Mouse (Mus musculus): ENCODE measurements around the gene Itgb8. TPM values are rescaled to one million over a fixed set of nuclear protein-coding genes. Genes with fewer than 3 reads are reported as not detected.

Itgb8 gene
- polyA plus RNA-seq, 1 experiment: 13.7 TPM

- peak in 1 of 2 experiments; percentile 10 for DNase-seq
- H3K27ac ChIP-seq (ENCODE audit: insufficient read depth, low read length): no peak overlapping the region
- no peak for TF ChIP-seq POLR2A (IDR thresholded peaks at IDR 0.05; ENCODE audit: borderline replicate concordance, insufficient read depth, low read length)
- no peak for TF ChIP-seq CTCF (IDR thresholded peaks at IDR 0.05; ENCODE audit: borderline replicate concordance, insufficient read depth, low read depth, low read length)
- no peaks in the 10 kb centered on the region for H3K4me1 ChIP-seq (ENCODE audit: control insufficient read depth, insufficient read depth, low read length)
- 29% methylated on average over 6 of the region's 6 CpGs for WGBS
- no peaks in the 10 kb centered on the region for H3K27me3 ChIP-seq (ENCODE audit: control insufficient read depth, insufficient read depth, low read length)
- H3K4me3 ChIP-seq (replicated peaks; ENCODE audit: insufficient read depth, low read depth, low read length): no peak overlapping the region
Measured at GRCm38 (mm10) chr12:119206711-119207463, 31.7 kb downstream of the Itgb8 start.

- Histone ChIP-seq H3K27ac (ENCODE audit: insufficient read depth, low read length) (no peak overlapping the region), H3K4me1 (ENCODE audit: control insufficient read depth, insufficient read depth, low read length) (no peaks in the 10 kb centered on the region), H3K4me3 (replicated peaks; ENCODE audit: insufficient read depth, low read depth, low read length) (no peak overlapping the region), H3K27me3 (ENCODE audit: control insufficient read depth, insufficient read depth, low read length) (no peaks in the 10 kb centered on the region)
- 93% methylated on average over 2 of the region's 2 CpGs for WGBS
- no peak for DNase-seq
- TF ChIP-seq CTCF (IDR thresholded peaks at IDR 0.05; ENCODE audit: borderline replicate concordance, insufficient read depth, low read depth, low read length) (no peak), POLR2A (IDR thresholded peaks at IDR 0.05; ENCODE audit: borderline replicate concordance, insufficient read depth, low read length) (no peak)
Measured at GRCm38 (mm10) chr12:119204411-119204810, 34.2 kb downstream of the Itgb8 start.

GRCm38 (mm10) chr12:119202766-119203165 lies 35.8 kb downstream of the Itgb8 start:
- WGBS: 85% methylated on average over 2 of the region's 2 CpGs
- Histone ChIP-seq H3K4me1 (ENCODE audit: control insufficient read depth, insufficient read depth, low read length) (no peaks in the 10 kb centered on the region), H3K27me3 (ENCODE audit: control insufficient read depth, insufficient read depth, low read length) (no peaks in the 10 kb centered on the region), H3K27ac (ENCODE audit: insufficient read depth, low read length) (no peak overlapping the region), H3K4me3 (replicated peaks; ENCODE audit: insufficient read depth, low read depth, low read length) (no peak overlapping the region)
- TF ChIP-seq POLR2A (IDR thresholded peaks at IDR 0.05; ENCODE audit: borderline replicate concordance, insufficient read depth, low read length) (no peak), CTCF (IDR thresholded peaks at IDR 0.05; ENCODE audit: borderline replicate concordance, insufficient read depth, low read depth, low read length) (no peak)
- DNase-seq: no peak

- Histone ChIP-seq H3K4me1 (ENCODE audit: control insufficient read depth, insufficient read depth, low read length) (no peaks in the 10 kb centered on the region), H3K27ac (ENCODE audit: insufficient read depth, low read length) (no peak overlapping the region), H3K27me3 (ENCODE audit: control insufficient read depth, insufficient read depth, low read length) (no peaks in the 10 kb centered on the region), H3K4me3 (replicated peaks; ENCODE audit: insufficient read depth, low read depth, low read length) (no peak overlapping the region)
- TF ChIP-seq POLR2A (IDR thresholded peaks at IDR 0.05; ENCODE audit: borderline replicate concordance, insufficient read depth, low read length): no peak
- TF ChIP-seq CTCF (IDR thresholded peaks at IDR 0.05; ENCODE audit: borderline replicate concordance, insufficient read depth, low read depth, low read length): no peak
- no peak for DNase-seq
Measured at GRCm38 (mm10) chr12:119195145-119195544, 43.5 kb downstream of the Itgb8 start.

GRCm38 (mm10) chr12:119189814-119190213 lies 48.8 kb downstream of the Itgb8 start:
- Histone ChIP-seq H3K4me1 (ENCODE audit: control insufficient read depth, insufficient read depth, low read length) (no peaks in the 10 kb centered on the region), H3K27ac (ENCODE audit: insufficient read depth, low read length) (no peak overlapping the region), H3K27me3 (ENCODE audit: control insufficient read depth, insufficient read depth, low read length) (no peaks in the 10 kb centered on the region), H3K4me3 (replicated peaks; ENCODE audit: insufficient read depth, low read depth, low read length) (no peak overlapping the region)
- 46% methylated on average over 8 of the region's 8 CpGs for WGBS
- DNase-seq: no peak
- TF ChIP-seq POLR2A (IDR thresholded peaks at IDR 0.05; ENCODE audit: borderline replicate concordance, insufficient read depth, low read length): no peak
- no peak for TF ChIP-seq CTCF (IDR thresholded peaks at IDR 0.05; ENCODE audit: borderline replicate concordance, insufficient read depth, low read depth, low read length)

GRCm38 (mm10) chr12:119185441-119185840 lies 53.2 kb downstream of the Itgb8 start:
- WGBS: 77% methylated on average over 1 of the region's 1 CpGs
- DNase-seq: no peak
- Histone ChIP-seq H3K4me3 (replicated peaks; ENCODE audit: insufficient read depth, low read depth, low read length) (no peak overlapping the region), H3K27me3 (ENCODE audit: control insufficient read depth, insufficient read depth, low read length) (no peaks in the 10 kb centered on the region), H3K4me1 (ENCODE audit: control insufficient read depth, insufficient read depth, low read length) (no peaks in the 10 kb centered on the region), H3K27ac (ENCODE audit: insufficient read depth, low read length) (no peak overlapping the region)
- no peak for TF ChIP-seq POLR2A (IDR thresholded peaks at IDR 0.05; ENCODE audit: borderline replicate concordance, insufficient read depth, low read length)
- no peak for TF ChIP-seq CTCF (IDR thresholded peaks at IDR 0.05; ENCODE audit: borderline replicate concordance, insufficient read depth, low read depth, low read length)

DNA sequence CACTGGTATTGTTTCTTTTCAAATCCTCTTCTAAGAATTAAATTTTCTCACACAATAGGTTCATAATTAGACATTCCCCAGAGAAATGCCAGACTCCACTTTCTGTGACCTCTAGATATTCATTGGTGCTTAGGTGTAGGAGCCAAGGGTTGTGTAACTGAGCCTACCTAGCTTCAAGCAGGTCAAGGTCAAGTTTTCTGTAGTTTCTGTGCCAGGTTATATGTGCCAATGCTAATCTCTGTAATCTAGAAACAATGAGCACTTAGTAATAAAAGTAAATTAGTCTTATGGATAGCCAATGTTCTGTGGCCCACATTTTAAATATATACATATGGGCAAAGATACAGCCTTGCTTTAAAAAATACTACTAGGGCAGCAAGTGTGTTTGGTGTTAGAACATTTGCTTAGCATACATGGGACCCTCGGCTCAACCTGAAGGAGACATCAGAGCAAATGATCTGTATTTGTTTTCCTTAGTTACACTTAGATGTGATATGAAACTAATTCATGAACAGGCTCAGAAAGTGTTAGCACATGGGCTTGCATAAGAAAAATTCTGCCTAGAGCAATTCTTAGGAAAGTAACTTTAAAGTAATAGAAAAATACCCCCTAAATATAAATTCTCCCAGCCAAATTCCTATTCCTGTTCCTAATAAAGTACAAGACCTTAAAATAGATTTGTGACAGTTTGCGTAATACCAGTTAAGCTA lies 56.2 kb downstream of the Itgb8 start:
- TF ChIP-seq CTCF (IDR thresholded peaks at IDR 0.05; ENCODE audit: borderline replicate concordance, insufficient read depth, low read depth, low read length): no peak

GRCm38 (mm10) chr12:119176017-119176416 lies 62.6 kb downstream of the Itgb8 start:
- Histone ChIP-seq H3K4me1 (ENCODE audit: control insufficient read depth, insufficient read depth, low read length) (no peaks in the 10 kb centered on the region), H3K27ac (ENCODE audit: insufficient read depth, low read length) (no peak overlapping the region), H3K27me3 (ENCODE audit: control insufficient read depth, insufficient read depth, low read length) (no peaks in the 10 kb centered on the region), H3K4me3 (replicated peaks; ENCODE audit: insufficient read depth, low read depth, low read length) (no peak overlapping the region)
- no peak for DNase-seq
- TF ChIP-seq POLR2A (IDR thresholded peaks at IDR 0.05; ENCODE audit: borderline replicate concordance, insufficient read depth, low read length) (no peak), CTCF (IDR thresholded peaks at IDR 0.05; ENCODE audit: borderline replicate concordance, insufficient read depth, low read depth, low read length) (no peak)
- 80% methylated on average over 2 of the region's 2 CpGs for WGBS

More for the DNA sequence above, 56.2 kb downstream of the Itgb8 start:
- Histone ChIP-seq H3K4me1 (ENCODE audit: control insufficient read depth, insufficient read depth, low read length) (no peaks in the 10 kb centered on the region), H3K4me3 (replicated peaks; ENCODE audit: insufficient read depth, low read depth, low read length) (no peak overlapping the region), H3K27ac (ENCODE audit: insufficient read depth, low read length) (no peak overlapping the region), H3K27me3 (ENCODE audit: control insufficient read depth, insufficient read depth, low read length) (no peaks in the 10 kb centered on the region)
- no peak for DNase-seq
- 94% methylated on average over 2 of the region's 2 CpGs for WGBS

Measured in cerebellum, adult 2 months (tissue).